Mouse (Mus musculus) kidney, adult 2 months (tissue): ENCODE results near the gene Crybb3.

Source experiments
- CTCF ChIP-seq: fragments of 200-500 bp; conservative IDR thresholded peaks from 2 replicates; pipeline ENCODE4 v1.5.1; 2011; ENCODE audit warnings: low read depth, mild to moderate bottlenecking, control low read depth, low read length, moderate library complexity, mixed read lengths; ENCODE audit not compliant: insufficient read depth, insufficient read length
- POLR2A ChIP-seq: fragments of 200-500 bp; IDR thresholded peaks from one replicate; pipeline ENCODE4 v1.6.1; 2011; ENCODE audit warnings: low read depth, low read length, control low read depth

DNA sequence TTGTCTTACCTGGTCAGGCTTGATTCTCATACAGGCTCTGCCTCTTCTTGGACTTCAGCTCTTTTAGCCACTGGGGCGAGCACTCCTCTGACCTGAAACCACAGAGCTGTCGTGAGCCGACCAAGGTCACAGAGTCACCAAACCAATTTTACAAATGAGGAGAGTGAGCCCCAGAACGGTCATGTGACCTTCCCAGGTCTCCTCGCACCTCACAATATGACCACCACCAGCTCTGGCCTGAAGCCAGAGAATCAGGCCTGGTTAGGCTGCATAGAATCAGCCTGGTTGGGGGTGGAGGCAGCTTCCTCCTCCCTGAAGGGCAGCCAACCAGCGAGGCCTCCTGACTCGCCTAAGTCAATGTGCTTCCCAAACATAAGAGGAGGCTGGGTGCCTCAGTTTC is 11.0 kb upstream of the Crybb3 start:
- TF ChIP-seq CTCF: no peak
- TF ChIP-seq POLR2A: no peak
